Mouse (Mus musculus) forebrain, embryonic 10.5 days (tissue): Measurements from ENCODE around the gene Ten1. TPM values are rescaled to one million over a fixed set of nuclear protein-coding genes. Genes with fewer than 3 reads are reported as not detected.

Experiments used
- DNase-seq: peaks from one replicate; pipeline ENCODE4 v3.0.0-alpha.2; 2017; ENCODE audit warnings: low spot score; ENCODE audit errors: extremely low spot score
- H3K27ac ChIP-seq: fragments of 300-500 bp; sonication (generic); 2 replicates; pipeline ENCODE4 v1.5.1; 2016; ENCODE audit warnings: mild to moderate bottlenecking
- H3K27me3 ChIP-seq: fragments of 300-500 bp; sonication (generic); 2 replicates; pipeline ENCODE4 v1.6.1; 2016; ENCODE audit warnings: mild to moderate bottlenecking; ENCODE audit not compliant: poor library complexity, severe bottlenecking
- H3K36me3 ChIP-seq: fragments of 300-500 bp; sonication (generic); replicated peaks from 2 replicates; pipeline ENCODE4 v1.6.1; 2016; ENCODE audit warnings: mild to moderate bottlenecking, moderate library complexity
- H3K4me1 ChIP-seq: fragments of 300-500 bp; sonication (generic); 2 replicates; pipeline ENCODE4 v1.6.1; 2016
- H3K4me3 ChIP-seq: fragments of 300-500 bp; sonication (generic); 2 replicates; pipeline ENCODE4 v1.5.1; 2016; ENCODE audit warnings: mild to moderate bottlenecking, moderate library complexity
- H3K9me3 ChIP-seq: fragments of 300-500 bp; sonication (generic); 2 replicates; pipeline ENCODE4 v1.6.1; 2016; ENCODE audit warnings: mild to moderate bottlenecking, moderate library complexity
- WGBS: fragments of 180-500 bp; shearing (Covaris S2); methylation state at CpG from one replicate; pipeline ENCODE4 v1.1.7; 2016; 5-methylcytosine and 5-hydroxymethylcytosine counted together
- polyA plus RNA-seq: library from polyadenylated mRNA; unstranded; fragments of >200 nt; fragmentation: Nextera tagmentation; extraction: Ambion mirVana; gene quantifications from 2 replicates; pipeline ENCODE4 v1.2.1, GENCODE M21; 2016

Ten1 gene
- polyA plus RNA-seq, 1 experiment from 2014 or later: 57.1 TPM

GRCm38 (mm10) chr11:116250898-116251297 lies 52.2 kb downstream of the Ten1 start:
- H3K27me3 ChIP-seq: no peaks in the 10 kb centered on the region
- 93% methylated on average over 8 of the region's 8 CpGs for WGBS
- no peak overlapping the region for H3K4me3 ChIP-seq
- no peak overlapping the region for H3K27ac ChIP-seq
- DNase-seq: no peak
- 0 out of 2 replicates have a peak, but pooled peaks cover 4% of the 10 kb centered on the region for H3K4me1 ChIP-seq
- peaks cover 100% of the 10 kb centered on the region for H3K36me3 ChIP-seq
- H3K9me3 ChIP-seq: no peaks in the 10 kb centered on the region

- no peaks in the 10 kb centered on the region for H3K4me1 ChIP-seq
- H3K36me3 ChIP-seq: peaks cover 100% of the 10 kb centered on the region
- H3K4me3 ChIP-seq: no peak overlapping the region
Measured at GRCm38 (mm10) chr11:116253076-116253600, 54.5 kb downstream of the Ten1 start.

GRCm38 (mm10) chr11:116254627-116255026 lies 56.0 kb downstream of the Ten1 start:
- Histone ChIP-seq H3K4me1 (no peaks in the 10 kb centered on the region), H3K9me3 (no peaks in the 10 kb centered on the region), H3K27ac (no peak overlapping the region), H3K4me3 (no peak overlapping the region), H3K27me3 (no peaks in the 10 kb centered on the region), H3K36me3 (peaks cover 100% of the 10 kb centered on the region)
- DNase-seq: no peak
- WGBS: 92% methylated on average over 9 of the region's 9 CpGs

More at GRCm38 (mm10) chr11:116253076-116253600, 54.5 kb downstream of the Ten1 start:
- Histone ChIP-seq H3K9me3 (no peaks in the 10 kb centered on the region), H3K27ac (no peak overlapping the region), H3K27me3 (no peaks in the 10 kb centered on the region)
- DNase-seq: no peak
- 91% methylated on average over 3 of the region's 3 CpGs for WGBS

- H3K9me3 ChIP-seq: no peaks in the 10 kb centered on the region
- H3K36me3 ChIP-seq: peaks cover 100% of the 10 kb centered on the region
- DNase-seq: no peak
Measured at GRCm38 (mm10) chr11:116255090-116255981, 56.7 kb downstream of the Ten1 start.

GRCm38 (mm10) chr11:116255982-116256675 lies 57.5 kb downstream of the Ten1 start:
- no peak overlapping the region for H3K4me3 ChIP-seq
- peaks cover 100% of the 10 kb centered on the region for H3K36me3 ChIP-seq
- WGBS: 93% methylated on average over 9 of the region's 9 CpGs
- no peaks in the 10 kb centered on the region for H3K4me1 ChIP-seq
- no peak for DNase-seq
- no peak overlapping the region for H3K27ac ChIP-seq
- H3K9me3 ChIP-seq: no peaks in the 10 kb centered on the region
- H3K27me3 ChIP-seq: no peaks in the 10 kb centered on the region

More at GRCm38 (mm10) chr11:116255090-116255981, 56.7 kb downstream of the Ten1 start:
- Histone ChIP-seq H3K4me1 (no peaks in the 10 kb centered on the region), H3K27ac (no peak overlapping the region), H3K27me3 (no peaks in the 10 kb centered on the region), H3K4me3 (no peak overlapping the region)
- 89% methylated on average over 22 of the region's 22 CpGs for WGBS

- H3K27ac ChIP-seq: no peak overlapping the region
- no peak for DNase-seq
- H3K4me1 ChIP-seq: no peaks in the 10 kb centered on the region
- H3K27me3 ChIP-seq: no peaks in the 10 kb centered on the region
- no peak overlapping the region for H3K4me3 ChIP-seq
- no peaks in the 10 kb centered on the region for H3K9me3 ChIP-seq
- WGBS: 97% methylated on average over 8 of the region's 8 CpGs
- peaks cover 100% of the 10 kb centered on the region for H3K36me3 ChIP-seq
Measured at GRCm38 (mm10) chr11:116259461-116259860, 60.8 kb downstream of the Ten1 start.

- WGBS: 86% methylated on average over 7 of the region's 7 CpGs
- no peaks in the 10 kb centered on the region for H3K4me1 ChIP-seq
- H3K9me3 ChIP-seq: no peaks in the 10 kb centered on the region
- no peak overlapping the region for H3K4me3 ChIP-seq
- no peaks in the 10 kb centered on the region for H3K27me3 ChIP-seq
- no peak for DNase-seq
- H3K27ac ChIP-seq: no peak overlapping the region
- H3K36me3 ChIP-seq: peaks cover 100% of the 10 kb centered on the region
Measured at GRCm38 (mm10) chr11:116260259-116260658, 61.6 kb downstream of the Ten1 start.

Other genes with a start within 250 kb of the Ten1 start
- 0.47 and 0.63 TPM in 2 replicates for gene Itgb4, start 224.1 kb upstream of the Ten1 start, polyA plus RNA-seq
- 223 and 224 TPM in 2 replicates for gene Galk1, start 186.1 kb upstream of the Ten1 start, polyA plus RNA-seq
- gene H3f3b, start 170.9 kb upstream of the Ten1 start, polyA plus RNA-seq: 1,610 and 1,612 TPM in 2 replicates
- gene Unk, start 168.5 kb upstream of the Ten1 start, polyA plus RNA-seq: 48.4 and 48.9 TPM in 2 replicates
- 3.7 and 3.8 TPM in 2 replicates for gene Unc13d, start 120.9 kb upstream of the Ten1 start, polyA plus RNA-seq
- 71.0 and 73.6 TPM in 2 replicates for gene Wbp2, start 111.9 kb upstream of the Ten1 start, polyA plus RNA-seq
- gene Trim47, start 71.6 kb upstream of the Ten1 start, polyA plus RNA-seq: 2.1 and 2.4 TPM in 2 replicates
- 1.7 TPM in 2 replicates for gene Trim65, start 67.7 kb upstream of the Ten1 start, polyA plus RNA-seq
- 112 and 114 TPM in 2 replicates for gene Mrpl38, start 60.0 kb upstream of the Ten1 start, polyA plus RNA-seq
- 63.5 and 67.7 TPM in 2 replicates for gene Fbf1, start 30.7 kb upstream of the Ten1 start, polyA plus RNA-seq
- gene Acox1, start 190 bp downstream of the Ten1 start, polyA plus RNA-seq: 19.8 and 19.9 TPM in 2 replicates
- 0.47 and 0.48 TPM in 2 replicates for gene Evpl, start 39.2 kb downstream of the Ten1 start, polyA plus RNA-seq
- gene Srp68, start 75.4 kb downstream of the Ten1 start, polyA plus RNA-seq: 99.3 and 105 TPM in 2 replicates
- 0.07 TPM in 2 replicates for gene Galr2, start 82.1 kb downstream of the Ten1 start, polyA plus RNA-seq
- gene Exoc7, start 108.4 kb downstream of the Ten1 start, polyA plus RNA-seq: 56.5 and 60.5 TPM in 2 replicates
- 3.3 and 4.4 TPM in 2 replicates for gene Foxj1, start 136.5 kb downstream of the Ten1 start, polyA plus RNA-seq
- gene Rnf157, start 214.2 kb downstream of the Ten1 start, polyA plus RNA-seq: 5.5 and 5.7 TPM in 2 replicates
- gene Ubald2, start 235.2 kb downstream of the Ten1 start, polyA plus RNA-seq: 31.6 and 33.1 TPM in 2 replicates